8 mouse cellular contexts compared by ENCODE assay signal in genomic region chr9:51977439-51978000, GRCm38 (mm10). TPM values are rescaled to one million over a fixed set of nuclear protein-coding genes. Genes with fewer than 3 reads are reported as not detected.
DNase-seq lines count a peak whose midpoint lies in the region; ATAC-seq and TF ChIP-seq lines count a peak whose summit lies in the region.

No protein-coding gene starts in this region.

- TF ChIP-seq POLR2A in limb, embryonic 14.5 days (IDR thresholded peaks at IDR 0.05; ENCODE audit: borderline replicate concordance, extremely low read depth, insufficient read depth, insufficient read length) = no peak

- 0 out of 2 replicates have a peak, but pooled peaks have one; percentile 43 for ATAC-seq in embryonic facial prominence, embryonic 15.5 days (ENCODE audit: insufficient number of reproducible peaks, low FRiP score, low TSS enrichment, low read depth)
- peak; percentile 76 for ATAC-seq in limb, embryonic 14.5 days (ENCODE audit: low FRiP score, low read depth)
- peak; percentile 75 for ATAC-seq in monocyte, adult 5-6 weeks (replicated peaks; ENCODE audit: insufficient number of reproducible peaks, low FRiP score, low TSS enrichment, poor library complexity, severe bottlenecking)

- no peak overlapping the region for H3K27ac ChIP-seq in embryonic facial prominence, embryonic 15.5 days (replicated peaks)
- no peak overlapping the region for H3K27ac ChIP-seq in limb, embryonic 14.5 days (replicated peaks; ENCODE audit: low read depth, low read length)

- DNase-seq in A20 (ENCODE audit: low read depth, low spot score) = peak; percentile 51
- peak; percentile 58 to 80 for DNase-seq in adrenal gland, postnatal 4 days (ENCODE audit: low spot score in 2 of 2)
- DNase-seq in heart, adult 9 months (ENCODE audit: low spot score in 2 of 2) = peak; percentile 63 to 79
- DNase-seq in kidney, adult 9 months = peak; percentile 98
- peak; percentile 76 for DNase-seq in limb, embryonic 14.5 days (ENCODE audit: low spot score)
- peak; percentile 64 to 84 for DNase-seq in spleen, postnatal 4 days (ENCODE audit: low spot score in 2 of 2)

- no peak overlapping the region for H3K9ac ChIP-seq in embryonic facial prominence, embryonic 15.5 days
- no peak overlapping the region for H3K9ac ChIP-seq in limb, embryonic 14.5 days (ENCODE audit: low read depth, low read length, severe bottlenecking)

- no peak overlapping the region for H3K4me3 ChIP-seq in embryonic facial prominence, embryonic 15.5 days (replicated peaks)
- H3K4me3 ChIP-seq in limb, embryonic 14.5 days (replicated peaks; ENCODE audit: low read length) = no peak overlapping the region

- H3K9me3 ChIP-seq in embryonic facial prominence, embryonic 15.5 days (replicated peaks) = no peaks in the 10 kb centered on the region
- no peaks in the 10 kb centered on the region for H3K9me3 ChIP-seq in limb, embryonic 14.5 days (ENCODE audit: control insufficient read depth, low read length)

- no peaks in the 10 kb centered on the region for H3K27me3 ChIP-seq in embryonic facial prominence, embryonic 15.5 days
- no peaks in the 10 kb centered on the region for H3K27me3 ChIP-seq in limb, embryonic 14.5 days (ENCODE audit: control insufficient read depth, insufficient read depth, low read length)

- no peak overlapping the region for H3K4me2 ChIP-seq in embryonic facial prominence, embryonic 15.5 days (replicated peaks)
- H3K4me2 ChIP-seq in limb, embryonic 14.5 days (replicated peaks; ENCODE audit: low read depth, low read length, severe bottlenecking) = no peak overlapping the region

- H3K4me1 ChIP-seq in embryonic facial prominence, embryonic 15.5 days = peaks cover 4% of the 10 kb centered on the region; the same call in 1 of the 2 replicates
- no peaks in the 10 kb centered on the region for H3K4me1 ChIP-seq in limb, embryonic 14.5 days (ENCODE audit: control insufficient read depth, insufficient read depth, low read length)

- 44% methylated on average over 5 of the region's 5 CpGs for WGBS in embryonic facial prominence, embryonic 15.5 days
- 45% methylated on average over 5 of the region's 5 CpGs for WGBS in limb, embryonic 14.5 days

- no peaks in the 10 kb centered on the region for H3K36me3 ChIP-seq in embryonic facial prominence, embryonic 15.5 days
- no peaks in the 10 kb centered on the region for H3K36me3 ChIP-seq in limb, embryonic 14.5 days (ENCODE audit: control insufficient read depth, insufficient read depth, low read length)

RNA-seq across cellular contexts. Expression of gene Fdx1, which starts 14.2 kb away (rescaled TPM):
- 100 to 1,000 TPM; 853 to 953 TPM for total RNA-seq in adrenal gland, postnatal 4 days (2021)
- 68.9 and 69.8 TPM in 2 replicates for polyA plus RNA-seq in embryonic facial prominence, embryonic 15.5 days (2015; fragmentation: Nextera tagmentation; extraction: Ambion mirVana)
- 33.2 and 39.5 TPM in 2 replicates for polyA plus RNA-seq in limb, embryonic 14.5 days (2012; rRNA removed)
- 77.6 and 81.4 TPM in 2 replicates for polyA plus RNA-seq in limb, embryonic 14.5 days (2014; fragmentation: Nextera tagmentation; extraction: Ambion mirVana)
- total RNA-seq in monocyte, adult 5-6 weeks (2017) = 0.75 to 4.9 TPM in 2 of 3 replicates, not detected in the other

Comparison
In these comparisons a context has a peak if more than half of its experiments do, and no peak if none do; other contexts are left out.
1. RNA of gene Fdx1, which starts 14.2 kb away (total RNA-seq): 853 to 953 TPM in adrenal gland, postnatal 4 days; 0.75 to 4.9 TPM in monocyte, adult 5-6 weeks; every median in the first group is over 100 times any median in the second.
2. Peak in every context shown above with its lines, with median percentiles within 50 percentile points of each other: DNase-seq and ATAC-seq.